Mouse (Mus musculus) embryonic facial prominence, embryonic 11.5 days (tissue): ENCODE measurements at regions not wholly inside any gene's neighbourhood (a gene's known extent, or its start where the extent isn't known, plus 50 kb on each side); places are given as distances from the start of the nearest gene placed in this dataset.
"Not testable (repeated sequence)": the region's sequence is repeated elsewhere in the genome, so short reads cannot be mapped to it uniquely, and the experiment has no call there.

ENCODE experiments used
- ATAC-seq: fragments of 200-750 bp; cut with Nextera tagmentation; replicated peaks from 2 replicates; pipeline ENCODE4 v1.8.0; 2017; ENCODE audit warnings: low read depth; ENCODE audit not compliant: insufficient number of reproducible peaks, low FRiP score, low TSS enrichment
- DNase-seq: peaks from one replicate; pipeline ENCODE4 v3.0.0-alpha.2; 2015; ENCODE audit warnings: low spot score
- H3K27ac ChIP-seq: fragments of 300-500 bp; sonication (generic); replicated peaks from 2 replicates; pipeline ENCODE4 v1.5.1; 2014; ENCODE audit warnings: mild to moderate bottlenecking, low read depth, low read length, control low read depth
- H3K27me3 ChIP-seq: fragments of 300-500 bp; sonication (generic); 2 replicates; pipeline ENCODE4 v1.6.1; 2014; ENCODE audit warnings: mild to moderate bottlenecking, low read length, moderate library complexity, mixed read lengths; ENCODE audit not compliant: control insufficient read depth, insufficient read depth
- H3K36me3 ChIP-seq: fragments of 300-500 bp; sonication (generic); replicated peaks from 2 replicates; pipeline ENCODE4 v1.6.1; 2014; ENCODE audit warnings: low read depth, mild to moderate bottlenecking, low read length, moderate library complexity, mixed read lengths; ENCODE audit not compliant: control insufficient read depth, insufficient read depth
- H3K4me1 ChIP-seq: fragments of 300-500 bp; sonication (generic); 2 replicates; pipeline ENCODE4 v1.6.1; 2014; ENCODE audit warnings: low read length, mixed read lengths; ENCODE audit not compliant: control insufficient read depth, insufficient read depth
- H3K4me2 ChIP-seq: fragments of 300-500 bp; sonication (generic); 2 replicates; pipeline ENCODE4 v1.6.1; 2014; ENCODE audit warnings: low read depth, mild to moderate bottlenecking, control low read depth, low read length, moderate library complexity
- H3K4me3 ChIP-seq: fragments of 300-500 bp; sonication (generic); 2 replicates; pipeline ENCODE4 v1.5.1; 2014; ENCODE audit warnings: low read depth, low read length, control low read depth
- H3K9ac ChIP-seq: fragments of 300-500 bp; sonication (generic); replicated peaks from 2 replicates; pipeline ENCODE4 v1.6.1; 2014; ENCODE audit warnings: mild to moderate bottlenecking, control low read depth, low read length
- H3K9me3 ChIP-seq: fragments of 300-500 bp; sonication (generic); replicated peaks from 2 replicates; pipeline ENCODE4 v1.6.1; 2016; ENCODE audit warnings: mild to moderate bottlenecking, low read length, inconsistent platforms, mixed read lengths; ENCODE audit not compliant: control insufficient read depth
- WGBS: fragments of 180-500 bp; shearing (Covaris S2); extraction: QIAGEN DNeasy Blood & Tissue Kit; methylation state at CpG from one replicate; pipeline ENCODE4 v1.1.7; 2014; 5-methylcytosine and 5-hydroxymethylcytosine counted together

DNA sequence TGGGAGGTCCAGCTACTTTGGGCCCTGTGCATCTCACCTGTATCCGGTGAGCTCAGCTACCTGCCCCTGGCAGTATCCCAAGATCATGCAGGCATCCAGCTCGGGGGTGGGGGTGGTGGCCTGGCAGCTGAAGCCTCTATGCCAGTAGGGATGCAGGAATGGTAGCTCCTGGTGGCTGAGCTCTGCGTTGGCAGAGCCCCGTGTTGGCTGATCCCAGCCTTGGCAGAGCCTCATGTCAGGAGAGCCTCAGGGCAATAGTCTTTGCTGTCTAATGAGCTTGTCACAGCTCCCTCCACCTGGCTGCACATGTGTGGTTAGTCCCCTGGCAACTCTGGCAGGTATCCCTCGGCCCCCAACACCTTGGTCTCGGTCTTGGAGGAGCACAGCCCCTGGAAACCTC is 153.6 kb downstream of the Kif26a start:
- H3K36me3 ChIP-seq, result no peaks in the 10 kb centered on the region
- no peak overlapping the region for H3K9ac ChIP-seq
- no peaks in the 10 kb centered on the region for H3K9me3 ChIP-seq
- H3K27ac ChIP-seq, result no peak overlapping the region
- no peak overlapping the region for H3K4me2 ChIP-seq
- H3K27me3 ChIP-seq, result no peaks in the 10 kb centered on the region
- 75% methylated on average over 6 of the region's 6 CpGs for WGBS
- no peak overlapping the region for H3K4me3 ChIP-seq
- DNase-seq (no peak), ATAC-seq (no peak)
- peaks cover 14% of the 10 kb centered on the region for H3K4me1 ChIP-seq

GRCm38 (mm10) chr12:112300125-112300524 is 154.1 kb downstream of the Kif26a start:
- Histone ChIP-seq H3K36me3 (no peaks in the 10 kb centered on the region), H3K9me3 (no peaks in the 10 kb centered on the region), H3K27me3 (no peaks in the 10 kb centered on the region; the same call in 1 of the 2 replicates), H3K4me3 (no peak overlapping the region), H3K27ac (no peak overlapping the region), H3K4me1 (peaks cover 14% of the 10 kb centered on the region), H3K4me2 (no peak overlapping the region), H3K9ac (no peak overlapping the region)
- ATAC-seq (no peak), DNase-seq (no peak)
- WGBS, result 87% methylated on average over 4 of the region's 4 CpGs

DNA sequence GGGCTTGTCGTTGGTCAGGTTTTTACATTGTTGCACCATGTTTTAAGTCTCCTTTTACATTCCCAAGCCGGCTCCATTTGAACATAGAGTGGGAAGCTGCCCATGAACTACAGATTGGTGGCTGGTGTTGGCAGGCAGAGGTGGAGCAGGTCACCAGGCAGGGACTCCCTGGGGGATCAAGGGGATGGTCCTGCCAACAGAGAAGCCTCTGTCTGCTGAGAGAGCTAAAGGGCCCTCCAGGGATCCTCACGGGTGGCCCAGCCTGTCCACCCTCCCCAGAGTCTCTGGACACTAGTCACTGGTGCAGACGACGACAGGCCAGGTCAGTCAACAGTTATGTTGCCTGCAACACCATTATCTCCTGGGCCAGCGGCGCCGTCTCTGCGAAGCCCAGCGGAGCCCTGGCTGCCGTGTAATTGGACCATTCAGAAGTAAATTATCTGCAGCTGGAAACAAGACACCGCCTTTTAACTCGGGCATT is 155.4 kb downstream of the Kif26a start:
- H3K4me2 ChIP-seq, result peak overlapping the region; percentile 37
- no peak overlapping the region for H3K4me3 ChIP-seq
- H3K27ac ChIP-seq, result no peak overlapping the region
- DNase-seq (peak; percentile 69), ATAC-seq (0 out of 2 replicates have a peak, but pooled peaks have one; percentile 24)
- no peak overlapping the region for H3K9ac ChIP-seq
- H3K4me1 ChIP-seq, result peaks cover 14% of the 10 kb centered on the region
- no peaks in the 10 kb centered on the region for H3K36me3 ChIP-seq
- WGBS, result 6% methylated on average over 13 of the region's 13 CpGs
- no peaks in the 10 kb centered on the region for H3K9me3 ChIP-seq
- H3K27me3 ChIP-seq, result no peaks in the 10 kb centered on the region; the same call in 1 of the 2 replicates

DNA sequence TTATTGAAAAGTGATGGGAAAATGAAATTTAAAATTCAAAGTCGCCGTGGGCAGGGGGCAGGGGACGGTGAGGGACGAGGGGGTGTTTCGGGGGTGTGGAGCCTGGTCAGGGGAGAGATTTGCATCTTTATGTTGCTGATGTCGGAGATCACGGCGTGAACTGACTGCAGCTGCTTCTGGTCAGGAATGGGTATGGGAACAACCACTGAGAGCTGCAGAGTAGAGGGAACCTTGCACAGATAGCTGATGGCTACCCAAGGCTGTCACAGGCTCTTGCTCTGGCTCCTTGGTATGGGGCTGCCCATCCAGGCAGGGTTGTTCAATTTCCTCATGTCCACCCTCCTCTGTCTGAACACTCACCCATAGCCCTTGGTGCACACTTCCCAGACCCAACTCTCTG is 155.9 kb downstream of the Kif26a start:
- Histone ChIP-seq H3K9me3 (no peaks in the 10 kb centered on the region), H3K27ac (0 out of 2 replicates have a peak overlapping the region, but pooled peaks have one; percentile 35), H3K36me3 (no peaks in the 10 kb centered on the region), H3K9ac (no peak overlapping the region), H3K4me3 (no peak overlapping the region), H3K4me1 (peaks cover 14% of the 10 kb centered on the region), H3K4me2 (peak overlapping the region; percentile 37), H3K27me3 (no peaks in the 10 kb centered on the region; the same call in 1 of the 2 replicates)
- DNase-seq (peak; percentile 37), ATAC-seq (no peak)
- WGBS, result 15% methylated on average over 8 of the region's 8 CpGs

DNA sequence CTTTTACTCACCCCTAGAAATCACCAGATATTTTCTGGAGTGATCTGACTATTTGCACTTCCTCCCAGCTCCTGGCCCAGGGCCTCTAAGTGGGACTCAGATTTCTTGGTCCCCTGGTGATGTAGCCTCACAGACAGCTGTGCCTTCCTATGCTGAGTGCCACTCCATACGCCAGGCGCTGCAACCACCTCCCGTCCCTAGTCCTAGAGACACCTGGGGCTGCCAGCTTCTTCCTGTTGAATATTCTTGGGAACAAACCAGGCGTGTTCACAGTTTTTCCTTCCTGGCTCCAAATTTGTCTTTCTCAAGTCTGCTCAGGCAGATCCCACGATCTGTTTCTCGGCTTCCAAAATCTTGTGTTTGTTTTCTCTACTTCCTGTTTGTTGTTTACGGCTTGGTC is 160.2 kb downstream of the Kif26a start:
- peaks cover 13% of the 10 kb centered on the region for H3K4me1 ChIP-seq
- ATAC-seq, result no peak
- WGBS, result 67% methylated on average over 7 of the region's 7 CpGs
- no peaks in the 10 kb centered on the region for H3K36me3 ChIP-seq
- no peak overlapping the region for H3K4me2 ChIP-seq
- H3K4me3 ChIP-seq, result no peak overlapping the region
- no peaks in the 10 kb centered on the region for H3K9me3 ChIP-seq
- no peaks in the 10 kb centered on the region; the same call in 1 of the 2 replicates for H3K27me3 ChIP-seq
- DNase-seq, result no peak
- no peak overlapping the region for H3K27ac ChIP-seq
- no peak overlapping the region for H3K9ac ChIP-seq

GRCm38 (mm10) chr12:112308016-112308415 is 162.0 kb downstream of the Kif26a start:
- DNase-seq (no peak), ATAC-seq (no peak)
- no peaks in the 10 kb centered on the region for H3K9me3 ChIP-seq
- no peaks in the 10 kb centered on the region for H3K36me3 ChIP-seq
- no peaks in the 10 kb centered on the region; the same call in 1 of the 2 replicates for H3K27me3 ChIP-seq
- no peak overlapping the region for H3K4me2 ChIP-seq
- no peak overlapping the region for H3K27ac ChIP-seq
- H3K4me3 ChIP-seq, result no peak overlapping the region
- no peaks in the 10 kb centered on the region for H3K4me1 ChIP-seq
- no peak overlapping the region for H3K9ac ChIP-seq

GRCm38 (mm10) chr12:112309096-112309495 is 163.1 kb downstream of the Kif26a start:
- H3K4me3 ChIP-seq, H3K27me3 ChIP-seq, H3K4me1 ChIP-seq, H3K36me3 ChIP-seq, H3K9ac ChIP-seq, H3K27ac ChIP-seq, H3K4me2 ChIP-seq, H3K9me3 ChIP-seq, ATAC-seq, DNase-seq: not testable (repeated sequence)
- 91% methylated on average over 13 of the region's 13 CpGs for WGBS

DNA sequence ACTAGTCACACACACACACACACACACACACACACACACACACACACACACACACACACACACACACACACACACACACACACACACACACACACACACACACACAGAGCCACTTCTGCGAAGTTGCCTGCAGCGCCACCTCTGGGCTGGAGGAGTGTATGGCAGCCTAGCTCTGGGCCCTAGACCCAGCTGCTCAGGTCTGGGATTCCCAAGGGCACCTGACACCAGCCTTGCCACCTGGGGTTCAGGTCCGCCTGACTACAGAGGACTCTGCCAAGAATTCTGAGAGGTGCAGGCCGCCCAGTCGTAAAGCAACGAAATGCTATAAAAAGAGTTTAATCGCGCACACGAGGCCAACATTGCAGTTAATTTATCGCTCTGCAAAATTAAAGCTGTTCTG is 163.8 kb downstream of the Kif26a start:
- WGBS, result 83% methylated on average over 10 of the region's 10 CpGs
- Histone ChIP-seq H3K9me3 (no peaks in the 10 kb centered on the region), H3K36me3 (no peaks in the 10 kb centered on the region), H3K27me3 (no peaks in the 10 kb centered on the region; the same call in 1 of the 2 replicates), H3K27ac (no peak overlapping the region), H3K4me1 (no peaks in the 10 kb centered on the region), H3K4me2 (no peak overlapping the region), H3K9ac (no peak overlapping the region), H3K4me3 (no peak overlapping the region)
- ATAC-seq, result no peak
- no peak for DNase-seq
